Mouse (Mus musculus): ENCODE results near the gene Nup62. TPM values are rescaled to one million over a fixed set of nuclear protein-coding genes. Genes with fewer than 3 reads are reported as not detected.
"Not testable (repeated sequence)": the region's sequence is repeated elsewhere in the genome, so short reads cannot be mapped to it uniquely, and the experiment has no call there.

Gene Nup62
- polyA plus RNA-seq, 1 experiment from 2014 or later = 169 TPM

DNA sequence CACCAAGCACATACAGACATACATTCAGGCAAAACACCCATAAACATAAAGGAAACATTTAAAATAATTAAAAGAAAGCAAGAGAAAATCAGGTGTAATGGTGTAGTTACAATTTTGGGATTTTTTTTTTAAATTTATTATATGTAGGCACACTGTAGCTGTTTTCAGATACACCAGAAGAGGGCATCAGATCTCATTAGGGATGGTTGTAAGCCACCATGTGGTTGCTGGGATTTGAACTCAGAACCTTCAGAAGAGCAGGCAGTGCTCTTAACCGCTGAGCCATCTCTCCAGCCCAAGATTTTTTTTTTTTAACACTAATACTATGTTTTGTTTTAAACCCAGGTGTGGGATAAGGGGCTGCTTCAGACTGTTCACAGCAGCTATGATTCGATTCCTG, 55.9 kb downstream of the Nup62 start:
- 88% methylated on average over 2 of the region's 2 CpGs for WGBS

DNA sequence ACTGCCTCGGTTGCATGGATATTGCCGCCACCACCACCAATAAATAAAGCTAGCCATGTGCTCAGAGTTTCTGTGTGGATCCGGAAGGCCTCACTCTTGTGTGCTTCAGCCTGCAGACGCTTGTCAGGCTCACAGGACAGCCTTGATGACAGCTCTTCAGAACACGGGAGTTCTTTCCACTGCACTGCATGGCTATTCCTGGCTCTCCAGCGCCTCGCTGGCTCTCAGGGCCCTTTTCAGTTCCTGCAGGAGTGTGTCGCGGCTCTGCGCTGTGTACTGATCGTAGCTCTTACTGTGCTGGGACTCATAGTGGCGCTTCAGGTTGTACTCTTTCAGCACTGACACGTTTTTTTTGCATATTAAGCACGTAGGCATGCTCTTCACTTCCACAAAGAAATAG, 61.9 kb downstream of the Nup62 start:
- peaks cover 74% of the 10 kb centered on the region for H3K36me3 ChIP-seq (replicated peaks)

More for the DNA sequence above, 55.9 kb downstream of the Nup62 start:
- H3K9me3 ChIP-seq; H3K27me3 ChIP-seq (replicated peaks; ENCODE audit: low read depth, poor library complexity, severe bottlenecking); DNase-seq (ENCODE audit: low spot score); H3K4me3 ChIP-seq; H3K27ac ChIP-seq (replicated peaks): not testable (repeated sequence)
- Histone ChIP-seq H3K36me3 (replicated peaks) (peaks cover 32% of the 10 kb centered on the region), H3K4me1 (peaks cover 38% of the 10 kb centered on the region)

More for the DNA sequence above, 61.9 kb downstream of the Nup62 start:
- Histone ChIP-seq H3K27ac (replicated peaks) (no peak overlapping the region), H3K27me3 (replicated peaks; ENCODE audit: low read depth, poor library complexity, severe bottlenecking) (no peaks in the 10 kb centered on the region), H3K4me1 (peaks cover 7% of the 10 kb centered on the region; the same call in 1 of the 2 replicates), H3K4me3 (no peak overlapping the region), H3K9me3 (no peaks in the 10 kb centered on the region)
- WGBS = 89% methylated on average over 14 of the region's 14 CpGs
- no peak for DNase-seq (ENCODE audit: low spot score)

MicroRNA genes within 50 kb of the gene (microRNA counts, 519-probe panel; counts per million panel counts)
- 188 counts per million, percentile 57 among the panel's probes with 10 or more counts for microRNA mmu-miR-707

Small RNAs within 50 kb of the gene (microRNA-seq; reads per million reads assigned to microRNA genes)
- not detected for gene Mir707

Other genes starting within 250 kb of the Nup62 start
- gene Napsa, start 243.7 kb upstream of the Nup62 start, polyA plus RNA-seq (2016; fragmentation: Nextera tagmentation; extraction: Ambion mirVana) = 0.78 and 0.88 TPM in 2 replicates
- gene Kcnc3, start 225.4 kb upstream of the Nup62 start, polyA plus RNA-seq (2016; fragmentation: Nextera tagmentation; extraction: Ambion mirVana) = 0.44 and 0.63 TPM in 2 replicates
- gene Myh14, start 145.2 kb upstream of the Nup62 start, polyA plus RNA-seq (2016; fragmentation: Nextera tagmentation; extraction: Ambion mirVana) = 2.7 and 4.3 TPM in 2 replicates
- not detected in 2 replicates for gene Izumo2, start 107.3 kb upstream of the Nup62 start, polyA plus RNA-seq (2016; fragmentation: Nextera tagmentation; extraction: Ambion mirVana)
- 37.5 and 39.3 TPM in 2 replicates for gene Vrk3, start 67.7 kb upstream of the Nup62 start, polyA plus RNA-seq (2016; fragmentation: Nextera tagmentation; extraction: Ambion mirVana)
- gene Zfp473, start 65.0 kb upstream of the Nup62 start, polyA plus RNA-seq (2016; fragmentation: Nextera tagmentation; extraction: Ambion mirVana) = 3.6 and 4.2 TPM in 2 replicates
- 1.0 and 1.5 TPM in 2 replicates for gene Il4i1, start 299 bp downstream of the Nup62 start, polyA plus RNA-seq (2016; fragmentation: Nextera tagmentation; extraction: Ambion mirVana)
- 3.2 and 3.6 TPM in 2 replicates for gene Atf5, start 570 bp downstream of the Nup62 start, polyA plus RNA-seq (2016; fragmentation: Nextera tagmentation; extraction: Ambion mirVana)
- 92.2 and 95.4 TPM in 2 replicates for gene Akt1s1, start 32.9 kb downstream of the Nup62 start, polyA plus RNA-seq (2016; fragmentation: Nextera tagmentation; extraction: Ambion mirVana)
- 77.2 and 82.7 TPM in 2 replicates for gene Tbc1d17, start 33.0 kb downstream of the Nup62 start, polyA plus RNA-seq (2016; fragmentation: Nextera tagmentation; extraction: Ambion mirVana)
- gene Pnkp, start 41.1 kb downstream of the Nup62 start, polyA plus RNA-seq (2016; fragmentation: Nextera tagmentation; extraction: Ambion mirVana) = 34.4 and 36.3 TPM in 2 replicates
- gene Ptov1, start 53.7 kb downstream of the Nup62 start, polyA plus RNA-seq (2016; fragmentation: Nextera tagmentation; extraction: Ambion mirVana) = 514 and 525 TPM in 2 replicates
- 135 and 146 TPM in 2 replicates for gene Med25, start 76.6 kb downstream of the Nup62 start, polyA plus RNA-seq (2016; fragmentation: Nextera tagmentation; extraction: Ambion mirVana)
- gene Fuz, start 80.0 kb downstream of the Nup62 start, polyA plus RNA-seq (2016; fragmentation: Nextera tagmentation; extraction: Ambion mirVana) = 17.6 and 20.1 TPM in 2 replicates
- gene Ap2a1, start 113.4 kb downstream of the Nup62 start, polyA plus RNA-seq (2016; fragmentation: Nextera tagmentation; extraction: Ambion mirVana) = 75.1 and 77.1 TPM in 2 replicates
- 0.14 and 0.30 TPM in 2 replicates for gene Tsks, start 127.1 kb downstream of the Nup62 start, polyA plus RNA-seq (2016; fragmentation: Nextera tagmentation; extraction: Ambion mirVana)
- gene Cpt1c, start 158.8 kb downstream of the Nup62 start, polyA plus RNA-seq (2016; fragmentation: Nextera tagmentation; extraction: Ambion mirVana) = 18.5 and 18.8 TPM in 2 replicates
- gene Prmt1, start 170.5 kb downstream of the Nup62 start, polyA plus RNA-seq (2016; fragmentation: Nextera tagmentation; extraction: Ambion mirVana) = 968 and 991 TPM in 2 replicates
- 70.3 and 77.5 TPM in 2 replicates for gene Irf3, start 181.6 kb downstream of the Nup62 start, polyA plus RNA-seq (2016; fragmentation: Nextera tagmentation; extraction: Ambion mirVana)
- 87.0 and 90.7 TPM in 2 replicates for gene Bcl2l12, start 182.6 kb downstream of the Nup62 start, polyA plus RNA-seq (2016; fragmentation: Nextera tagmentation; extraction: Ambion mirVana)
- 46.2 and 47.9 TPM in 2 replicates for gene Scaf1, start 200.3 kb downstream of the Nup62 start, polyA plus RNA-seq (2016; fragmentation: Nextera tagmentation; extraction: Ambion mirVana)
- gene Rras, start 201.9 kb downstream of the Nup62 start, polyA plus RNA-seq (2016; fragmentation: Nextera tagmentation; extraction: Ambion mirVana) = 18.8 and 20.3 TPM in 2 replicates
- 13.4 and 14.9 TPM in 2 replicates for gene Prr12, start 236.8 kb downstream of the Nup62 start, polyA plus RNA-seq (2016; fragmentation: Nextera tagmentation; extraction: Ambion mirVana)
- 70.8 and 74.7 TPM in 2 replicates for gene Nosip, start 246.3 kb downstream of the Nup62 start, polyA plus RNA-seq (2016; fragmentation: Nextera tagmentation; extraction: Ambion mirVana)
- 23.3 and 24.4 TPM in 2 replicates for gene Prrg2, start 246.6 kb downstream of the Nup62 start, polyA plus RNA-seq (2016; fragmentation: Nextera tagmentation; extraction: Ambion mirVana)